Mouse (Mus musculus) brain, embryonic 14.5 days (tissue): ENCODE results near the gene Endov.

ENCODE experiments used
- CTCF ChIP-seq: fragments of 200-500 bp; IDR thresholded peaks from 2 replicates; pipeline ENCODE4 v1.5.1; 2012; ENCODE audit warnings: inconsistent platforms, mild to moderate bottlenecking, moderate library complexity, borderline replicate concordance; ENCODE audit not compliant: insufficient read depth, insufficient read length; ENCODE audit errors: extremely low read depth
- POLR2A ChIP-seq: fragments of 200-500 bp; IDR thresholded peaks from 2 replicates; pipeline ENCODE4 v1.6.1; 2012; ENCODE audit warnings: mild to moderate bottlenecking, inconsistent platforms, borderline replicate concordance; ENCODE audit not compliant: poor library complexity, insufficient read depth, insufficient read length, severe bottlenecking; ENCODE audit errors: extremely low read depth

- TF ChIP-seq POLR2A (no peak), CTCF (no peak)
Measured at GRCm38 (mm10) chr11:119549371-119549811, 58.2 kb downstream of the Endov start.
